Mouse (Mus musculus) cerebral cortex, adult 2 months (tissue): ENCODE data around the gene Pithd1.

ENCODE experiments used
- WGBS: fragments of 180-500 bp; shearing (Covaris S2); methylation state at CpG from one replicate; pipeline ENCODE4 v1.1.7; 2018; 5-methylcytosine and 5-hydroxymethylcytosine counted together

The Pithd1 gene

GRCm38 (mm10) chr4:135986943-135987710, at the start of gene Pithd1:
Pithd1 (minus strand) TSS chr4:135987264.
- under 1% methylated on average over 75 of the region's 81 CpGs for WGBS

- 87% methylated on average over 4 of the region's 4 CpGs for WGBS
Measured at GRCm38 (mm10) chr4:136035078-136035477, 48.0 kb upstream of the Pithd1 start.

GRCm38 (mm10) chr4:136033231-136033630, 46.2 kb upstream of the Pithd1 start:
- 71% methylated on average over 1 of the region's 1 CpGs for WGBS

GRCm38 (mm10) chr4:136030968-136031909, 44.2 kb upstream of the Pithd1 start:
- WGBS = 35% methylated on average over 8 of the region's 8 CpGs

GRCm38 (mm10) chr4:136028689-136029088, 41.6 kb upstream of the Pithd1 start:
- WGBS = 70% methylated on average over 5 of the region's 5 CpGs

GRCm38 (mm10) chr4:136028132-136028564, 41.1 kb upstream of the Pithd1 start:
- 80% methylated on average over 19 of the region's 19 CpGs for WGBS

GRCm38 (mm10) chr4:136027416-136028131, 40.5 kb upstream of the Pithd1 start:
- 85% methylated on average over 8 of the region's 8 CpGs for WGBS

- WGBS = 82% methylated on average over 1 of the region's 1 CpGs
Measured at GRCm38 (mm10) chr4:136025350-136025749, 38.3 kb upstream of the Pithd1 start.

- 91% methylated on average over 9 of the region's 9 CpGs for WGBS
Measured at GRCm38 (mm10) chr4:136022924-136023323, 35.9 kb upstream of the Pithd1 start.

- WGBS = under 1% methylated on average over 48 of the region's 48 CpGs
Measured at GRCm38 (mm10) chr4:136021549-136022047, 34.5 kb upstream of the Pithd1 start, which contains the start of gene Eloa. Eloa (minus strand) TSS chr4:136021763.

- WGBS = under 1% methylated on average over 60 of the region's 62 CpGs
Measured at GRCm38 (mm10) chr4:136020743-136021548, 33.9 kb upstream of the Pithd1 start.

- 74% methylated on average over 3 of the region's 3 CpGs for WGBS
Measured at GRCm38 (mm10) chr4:136016059-136016602, 29.1 kb upstream of the Pithd1 start.

GRCm38 (mm10) chr4:136010586-136010985, 23.5 kb upstream of the Pithd1 start:
- 75% methylated on average over 4 of the region's 4 CpGs for WGBS

GRCm38 (mm10) chr4:136008782-136009447, 21.9 kb upstream of the Pithd1 start:
- WGBS = 89% methylated on average over 8 of the region's 8 CpGs

GRCm38 (mm10) chr4:136006821-136007220, 19.8 kb upstream of the Pithd1 start:
- 92% methylated on average over 3 of the region's 3 CpGs for WGBS

- WGBS = 88% methylated on average over 2 of the region's 2 CpGs
Measured at GRCm38 (mm10) chr4:136004921-136005320, 17.9 kb upstream of the Pithd1 start.

GRCm38 (mm10) chr4:136004107-136004675, 17.1 kb upstream of the Pithd1 start:
- 76% methylated on average over 5 of the region's 5 CpGs for WGBS

- WGBS = 87% methylated on average over 4 of the region's 4 CpGs
Measured at GRCm38 (mm10) chr4:135995118-135995517, 8.1 kb upstream of the Pithd1 start.

GRCm38 (mm10) chr4:135993941-135994340, 6.9 kb upstream of the Pithd1 start:
- WGBS = 98% methylated on average over 6 of the region's 6 CpGs
